Mouse (Mus musculus) induced T-regulatory cell, adult 2 months (primary cell): ENCODE measurements at regions not wholly inside any gene's neighbourhood (a gene's known extent, or its start where the extent isn't known, plus 50 kb on each side); places are given as distances from the start of the nearest gene placed in this dataset.
"Not testable (repeated sequence)": the region's sequence is repeated elsewhere in the genome, so short reads cannot be mapped to it uniquely, and the experiment has no call there.

Source experiments
- DNase-seq: peaks from one replicate; pipeline ENCODE4 v3.0.0-alpha.2; 2012; ENCODE audit warnings: low read depth

- DNase-seq: peak; percentile 37
Measured at GRCm38 (mm10) chr1:177382596-177383190, 59.5 kb upstream of the Zbtb18 start.

- no peak for DNase-seq
Measured at GRCm38 (mm10) chr1:177382147-177382546, 60.0 kb upstream of the Zbtb18 start.

- no peak for DNase-seq
Measured at GRCm38 (mm10) chr1:177378112-177378511, 64.0 kb upstream of the Zbtb18 start.

- DNase-seq: no peak
Measured at GRCm38 (mm10) chr1:177373226-177373825, 68.8 kb upstream of the Zbtb18 start.

- no peak for DNase-seq
Measured at GRCm38 (mm10) chr1:177372066-177372465, 70.1 kb upstream of the Zbtb18 start.

DNA sequence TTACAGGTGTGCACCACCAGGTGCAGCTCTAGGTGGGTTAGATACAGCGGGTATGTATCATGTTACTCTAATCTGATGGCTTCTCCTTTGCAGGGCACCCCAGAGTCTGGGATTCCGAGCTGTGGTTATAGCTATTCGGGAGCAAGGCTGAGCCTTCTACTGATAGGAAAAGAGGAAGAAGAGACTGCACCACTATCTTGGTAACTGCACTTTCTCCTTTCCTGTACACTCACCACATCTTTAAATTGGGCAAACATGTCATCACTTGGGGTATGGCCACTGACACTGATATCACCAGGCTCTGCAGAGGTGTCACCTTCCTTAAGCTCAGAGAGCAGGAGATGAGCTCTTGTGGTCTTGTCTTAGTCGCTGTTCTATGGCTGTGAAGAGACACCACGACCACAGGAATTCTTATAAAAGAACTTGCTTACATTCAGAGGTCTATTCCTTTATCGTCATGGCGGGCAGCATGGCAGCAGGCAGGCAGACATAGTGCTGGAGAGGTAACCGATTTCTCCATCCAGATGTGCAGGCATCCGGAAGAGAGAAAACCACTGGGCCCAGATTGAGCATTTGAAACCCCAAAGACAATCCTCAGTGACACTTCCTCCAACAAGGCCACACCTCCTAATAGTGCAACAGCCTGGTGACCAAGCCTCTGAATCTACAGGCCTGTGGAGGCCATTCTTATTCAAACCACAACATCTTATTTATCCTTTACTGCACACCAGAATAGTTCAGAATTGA, 74.1 kb upstream of the Zbtb18 start:
- DNase-seq: no peak

DNA sequence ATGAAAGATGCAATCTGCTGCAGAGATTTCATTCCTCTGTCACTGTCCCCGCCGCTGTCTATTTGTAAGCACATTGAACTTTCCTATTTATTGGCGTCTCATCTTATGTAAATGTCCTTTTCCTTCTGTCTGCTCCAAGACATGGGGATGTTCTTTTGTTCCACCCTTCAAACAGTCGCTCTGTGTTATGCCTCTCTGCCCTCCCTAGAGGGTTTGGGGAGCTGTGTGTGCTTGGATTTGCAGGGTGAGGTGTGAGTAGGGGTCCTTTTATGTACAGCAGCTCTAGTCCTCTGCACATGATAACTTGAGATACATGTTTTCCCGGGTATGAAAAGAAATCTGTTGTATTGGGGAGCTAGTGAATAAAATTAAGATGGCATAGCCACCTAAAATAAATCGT, 75.2 kb upstream of the Zbtb18 start:
- DNase-seq: no peak

GRCm38 (mm10) chr1:177366475-177366874, 75.7 kb upstream of the Zbtb18 start:
- DNase-seq: no peak

DNA sequence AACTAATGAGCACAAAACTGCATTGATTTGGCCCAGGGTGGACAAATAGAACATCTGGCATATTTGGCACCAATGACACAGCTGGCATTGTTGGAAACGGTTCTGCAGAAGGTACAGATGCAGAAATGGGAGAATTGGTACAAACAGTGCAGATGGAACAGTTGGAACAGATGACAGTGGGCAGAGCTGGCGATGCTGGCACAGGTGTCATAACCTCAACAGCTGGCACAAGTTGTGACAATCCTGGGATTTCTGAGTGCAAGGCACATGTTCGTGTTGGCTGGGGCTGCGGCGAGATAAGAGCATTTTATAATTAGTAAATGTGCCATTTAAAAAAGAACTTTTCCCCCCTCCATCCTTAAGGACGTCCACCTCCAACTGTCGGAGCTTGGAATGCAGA, 77.8 kb upstream of the Zbtb18 start:
- DNase-seq: no peak

- DNase-seq: no peak
Measured at GRCm38 (mm10) chr1:177362398-177362797, 79.8 kb upstream of the Zbtb18 start.

DNA sequence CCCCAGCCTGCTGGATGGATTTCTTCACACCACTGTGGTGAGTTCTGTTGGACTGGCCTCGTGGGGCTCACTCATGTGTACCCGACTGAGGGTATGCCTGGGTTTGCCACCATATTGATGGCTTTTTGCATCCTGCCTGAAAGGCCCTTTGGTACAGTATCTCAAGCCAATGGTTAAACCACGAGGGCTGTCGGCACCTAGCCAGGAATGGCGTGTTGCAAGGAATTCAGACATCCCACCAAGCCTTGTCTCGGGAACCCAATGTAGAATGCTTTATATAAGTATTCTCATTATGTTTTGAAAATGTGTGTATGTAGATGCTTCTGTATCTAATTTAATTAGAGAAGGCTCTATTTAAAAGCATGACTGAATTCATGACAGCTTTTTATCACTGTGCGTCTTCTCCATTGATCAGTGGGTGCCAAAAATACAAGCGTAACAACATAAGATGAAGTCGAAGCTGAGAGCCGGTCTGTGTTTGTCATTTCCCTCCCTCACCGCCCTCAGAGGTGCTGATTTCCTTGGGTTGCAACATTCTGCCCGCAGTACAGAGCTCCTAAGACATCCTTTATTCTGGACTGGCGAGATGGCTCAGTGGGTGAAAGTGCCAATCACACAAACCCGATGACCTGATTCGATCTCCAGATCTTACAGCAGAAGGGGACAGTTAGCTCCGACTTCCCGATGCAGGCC, 90.5 kb upstream of the Akt3 start:
- no peak for DNase-seq

DNA sequence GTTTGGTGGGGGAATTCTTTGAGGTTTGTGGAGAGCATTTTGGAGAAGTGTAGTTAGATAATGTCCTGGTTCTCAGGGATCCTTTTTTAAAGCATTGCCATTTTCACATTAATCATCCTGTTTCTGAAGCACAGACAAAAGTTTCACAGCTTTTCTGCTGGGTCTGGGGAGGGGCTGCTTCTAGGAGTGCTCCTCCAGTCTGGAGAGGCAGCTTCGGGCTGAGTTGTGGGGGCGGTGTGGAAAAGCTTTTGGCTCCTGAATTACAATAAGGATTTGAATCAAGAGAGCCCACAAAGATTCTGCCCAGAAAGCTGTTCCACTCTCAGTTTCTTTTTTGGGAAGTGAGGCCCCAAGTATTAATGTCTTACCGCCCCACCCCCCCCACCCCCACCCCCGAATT, 89.2 kb upstream of the Akt3 start:
- no peak for DNase-seq

- no peak for DNase-seq
Measured at GRCm38 (mm10) chr1:177346540-177346939, 88.5 kb upstream of the Akt3 start.

DNA sequence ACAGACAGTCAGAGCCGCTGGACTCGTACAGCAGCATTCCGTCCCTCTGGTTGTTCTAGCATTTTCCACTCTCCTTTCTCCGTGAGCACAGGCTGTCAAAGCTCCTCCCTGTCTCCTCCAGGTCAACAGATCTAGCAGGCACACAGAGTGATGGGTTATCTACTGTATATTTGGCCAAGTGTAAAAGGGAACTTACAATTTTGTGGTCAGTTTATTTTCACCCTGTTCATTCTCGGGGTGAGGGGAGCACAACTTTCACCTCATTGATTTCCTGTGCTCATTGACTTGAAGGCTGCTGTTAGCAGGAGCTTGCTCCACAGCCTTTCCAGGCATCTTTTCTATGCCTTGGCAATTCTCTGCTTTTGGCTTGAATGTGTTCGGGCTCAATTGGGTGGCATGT, 87.5 kb upstream of the Akt3 start:
- no peak for DNase-seq

GRCm38 (mm10) chr1:177343949-177344348, 85.9 kb upstream of the Akt3 start:
- no peak for DNase-seq

- DNase-seq: no peak
Measured at GRCm38 (mm10) chr1:177343121-177343520, 85.1 kb upstream of the Akt3 start.

DNA sequence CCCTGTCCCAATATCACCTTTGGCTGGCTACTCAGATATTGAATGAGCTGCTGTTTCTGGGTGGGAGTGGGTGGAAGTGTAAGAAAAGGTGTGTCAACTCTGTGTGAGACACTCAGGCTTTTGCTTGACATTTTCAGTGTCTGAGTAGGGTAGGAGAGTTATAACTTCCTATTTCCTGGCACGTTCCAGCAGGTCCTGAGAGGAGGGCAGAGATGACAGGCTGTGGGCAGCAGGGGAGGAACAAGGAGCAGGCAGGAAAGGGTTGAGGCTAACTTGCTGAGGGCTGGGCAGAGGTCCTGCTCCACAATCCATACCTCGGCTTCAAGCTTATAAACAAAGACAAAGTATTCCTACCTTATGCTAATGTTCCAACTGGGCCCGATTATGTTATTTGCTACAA, 82.2 kb upstream of the Akt3 start:
- DNase-seq: no peak

DNA sequence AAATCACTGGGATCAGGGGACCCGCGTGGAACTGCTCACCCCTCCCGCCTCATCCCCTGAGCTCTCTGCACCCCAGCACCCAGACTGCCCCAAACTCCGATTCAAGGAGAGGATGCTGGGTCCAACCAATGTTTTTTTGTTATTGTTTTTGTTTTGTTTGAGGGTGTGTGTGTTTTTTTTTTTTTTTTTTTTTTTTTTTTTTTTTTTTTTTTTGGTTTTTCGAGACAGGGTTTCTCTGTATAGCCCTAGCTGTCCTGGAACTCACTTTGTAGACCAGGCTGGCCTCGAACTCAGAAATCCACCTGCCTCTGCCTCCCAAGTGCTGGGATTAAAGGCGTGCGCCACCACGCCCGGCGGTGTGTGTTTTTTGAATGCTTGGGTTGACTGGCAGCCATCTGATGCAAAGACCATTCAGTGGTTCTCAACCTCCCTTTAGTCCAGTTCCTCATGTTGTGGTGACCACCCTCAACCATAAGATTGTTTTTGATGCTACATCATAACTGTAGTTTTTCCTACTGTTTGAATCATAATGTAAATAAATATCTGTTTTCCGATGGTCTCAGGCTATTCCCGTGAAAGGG, 81.3 kb upstream of the Akt3 start:
- DNase-seq: not testable (repeated sequence)

DNA sequence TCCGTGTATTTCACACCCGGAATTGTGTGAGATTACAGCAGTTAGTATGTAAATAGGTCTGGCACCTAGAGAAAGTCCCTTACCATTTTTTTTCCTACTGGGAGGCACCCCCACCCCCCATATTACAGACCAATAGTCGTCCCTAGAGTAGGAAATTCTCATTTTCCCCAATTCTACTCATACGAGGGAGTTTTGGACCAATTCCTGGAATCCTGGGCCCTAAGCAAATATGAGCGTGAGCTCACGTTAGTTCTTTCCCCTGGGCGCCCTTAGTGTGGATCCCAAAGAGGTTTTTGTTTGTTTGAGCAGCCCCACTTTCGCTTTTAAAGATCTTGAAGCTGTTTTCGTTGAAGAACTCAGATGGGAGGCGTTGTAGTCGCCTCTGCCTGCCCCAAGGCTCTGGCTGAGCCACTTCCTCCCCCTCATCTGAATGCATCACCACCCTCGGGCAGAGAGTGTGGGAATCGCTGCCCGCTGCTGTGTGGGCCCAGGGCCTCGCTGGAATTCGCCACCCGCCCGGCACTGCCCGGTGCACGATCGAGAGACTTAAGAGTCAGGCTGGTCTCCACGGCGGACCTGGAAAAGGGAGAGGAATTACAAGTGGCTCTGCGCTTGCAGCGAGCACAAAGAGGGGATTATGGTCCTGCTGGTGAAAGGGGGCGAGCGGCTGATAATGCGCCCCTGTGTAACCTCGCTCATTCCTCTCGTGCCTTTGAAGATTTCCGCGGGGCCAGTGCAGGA, 80.6 kb upstream of the Akt3 start:
- peak; percentile 39 for DNase-seq

DNA sequence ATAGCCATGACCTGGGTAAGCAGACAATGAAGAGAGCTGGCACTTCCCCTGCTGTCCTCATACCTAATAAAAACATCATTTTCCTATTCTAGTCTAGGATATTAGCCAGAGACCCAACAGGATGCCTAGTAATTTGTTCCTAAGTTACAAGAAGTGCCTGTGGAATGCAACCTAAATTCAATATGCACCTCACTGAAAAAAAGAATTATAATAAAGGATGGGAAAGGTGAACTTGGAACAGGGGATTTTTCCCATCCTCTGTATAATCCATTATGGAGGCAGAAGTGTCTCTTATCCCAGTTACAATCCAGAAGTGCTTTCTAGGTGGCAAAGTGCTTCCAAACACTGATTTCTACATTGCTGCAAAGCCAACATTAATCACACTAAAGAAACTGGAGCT, 79.8 kb upstream of the Akt3 start:
- no peak for DNase-seq

GRCm38 (mm10) chr1:177337141-177337540, 79.1 kb upstream of the Akt3 start:
- no peak for DNase-seq

GRCm38 (mm10) chr1:177336436-177336835, 78.4 kb upstream of the Akt3 start:
- DNase-seq: no peak
